Mouse (Mus musculus) cerebellum, postnatal 10 days (tissue): ENCODE measurements around the gene Gna13.

ENCODE experiments used
- DNase-seq, 2 experiments: peaks; one replicate each; pipeline ENCODE4 v3.0.0; 2021; ENCODE audit warnings: mixed read lengths in 2 of 2

Gna13 gene

DNA sequence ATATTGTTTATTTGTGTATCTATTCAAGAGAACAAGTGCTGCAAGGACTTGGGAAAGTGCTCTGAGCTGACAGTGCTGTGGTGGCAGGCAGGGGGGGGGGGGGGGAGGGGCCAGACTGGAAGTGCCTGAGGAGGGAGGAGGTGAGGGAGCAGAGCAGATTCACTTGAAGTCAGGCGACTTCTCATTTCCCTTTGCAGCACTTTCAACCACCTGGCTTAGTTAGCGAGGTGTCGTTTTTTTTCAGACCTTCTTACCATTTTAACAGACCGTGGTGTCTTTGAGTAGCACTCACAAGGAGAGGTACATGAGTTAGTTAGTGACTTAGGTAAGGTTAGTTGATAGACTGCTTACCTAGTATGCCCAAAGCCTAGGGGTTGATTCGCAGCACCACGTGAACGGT lies 12.8 kb downstream of the Gna13 start:
- no peak for DNase-seq

DNA sequence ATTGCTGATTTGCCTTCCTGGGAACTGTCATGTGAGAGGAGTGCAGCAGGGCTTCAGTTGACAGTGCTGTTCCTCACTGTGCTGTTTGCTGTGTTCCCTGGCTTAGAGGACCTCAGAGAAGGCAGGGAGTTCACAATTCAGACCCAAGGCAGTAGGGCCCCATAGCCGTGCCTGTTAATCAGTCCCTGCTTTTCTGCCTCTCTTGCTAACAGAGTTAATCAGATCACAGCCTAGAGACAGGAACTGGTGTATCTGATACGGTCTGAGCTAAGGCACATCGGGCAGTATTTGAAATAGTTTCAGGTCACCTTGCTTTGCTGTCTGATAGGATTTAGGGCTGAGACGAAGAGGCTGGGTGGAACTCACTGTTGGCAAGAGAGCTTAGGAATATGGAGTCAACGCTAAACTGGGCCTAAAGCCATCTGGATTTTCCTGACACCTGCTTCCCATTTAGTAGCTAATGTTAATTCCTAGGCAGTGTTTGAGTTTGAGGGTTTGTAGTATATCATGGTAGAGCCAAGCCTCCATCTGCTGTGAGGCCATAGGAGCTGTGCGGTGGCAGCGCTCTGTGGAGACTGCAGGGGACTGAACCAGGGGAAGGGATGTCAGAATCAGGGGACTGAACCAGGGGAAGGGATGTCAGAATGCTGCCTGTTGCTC lies 14.0 kb downstream of the Gna13 start:
- peak; percentile 58 to 61 for DNase-seq

DNA sequence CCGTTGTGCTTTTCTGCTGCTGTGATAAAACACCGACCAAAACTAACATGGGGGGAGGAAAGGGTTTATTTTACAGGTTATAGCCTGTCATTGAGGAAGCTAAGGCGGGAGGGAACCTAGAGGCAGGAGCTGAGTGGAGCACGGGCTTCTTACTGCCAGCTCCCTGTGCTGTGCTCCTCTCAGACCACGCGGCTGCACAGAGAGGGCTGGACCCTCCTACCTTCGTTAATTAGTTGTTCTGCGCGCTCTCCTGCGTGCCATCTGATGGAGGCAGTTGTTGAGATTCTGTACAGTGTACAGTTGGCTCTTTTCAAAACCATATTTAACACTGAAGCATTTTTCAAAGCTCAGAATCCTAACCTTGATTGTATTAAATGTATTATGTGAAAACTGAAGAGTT lies 14.8 kb downstream of the Gna13 start:
- no peak for DNase-seq

DNA sequence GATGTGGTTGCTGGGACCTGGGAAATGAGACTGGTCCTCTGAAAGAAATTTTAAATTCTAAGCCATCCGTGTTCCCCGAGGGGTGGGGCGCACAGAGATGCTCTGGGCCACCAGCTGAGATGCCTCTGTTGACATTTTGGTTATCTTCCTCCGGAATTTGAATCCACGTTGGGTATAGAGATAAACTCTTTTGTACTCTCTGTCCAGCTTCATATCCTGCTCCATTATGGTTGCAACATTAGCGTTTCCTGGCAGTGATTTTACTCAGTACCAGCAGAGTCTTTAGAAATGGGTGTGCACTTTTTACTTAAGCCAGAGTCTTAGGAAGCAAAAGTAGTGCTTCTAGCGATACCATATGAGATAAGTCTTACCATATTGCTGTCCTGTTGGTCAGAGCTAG lies 15.4 kb downstream of the Gna13 start:
- no peak for DNase-seq

DNA sequence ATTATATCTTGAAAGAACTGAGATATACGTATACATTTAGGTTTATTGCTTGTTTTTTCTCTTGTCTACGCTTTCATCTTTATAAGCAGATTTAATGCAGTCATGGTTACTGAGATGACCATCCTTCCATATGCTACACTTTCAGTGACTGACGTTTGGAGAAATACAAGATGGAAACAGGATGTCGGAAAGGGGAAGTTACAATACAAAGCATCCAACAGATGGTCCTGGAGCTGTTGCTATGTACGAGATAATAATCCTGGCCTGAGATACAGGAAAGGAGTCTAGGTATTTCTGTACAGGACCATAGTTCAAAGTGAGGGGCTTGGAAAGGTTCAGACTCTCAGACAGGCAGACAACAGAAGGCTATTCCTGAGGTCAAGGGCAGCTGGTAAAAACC lies 18.0 kb downstream of the Gna13 start:
- DNase-seq = no peak

DNA sequence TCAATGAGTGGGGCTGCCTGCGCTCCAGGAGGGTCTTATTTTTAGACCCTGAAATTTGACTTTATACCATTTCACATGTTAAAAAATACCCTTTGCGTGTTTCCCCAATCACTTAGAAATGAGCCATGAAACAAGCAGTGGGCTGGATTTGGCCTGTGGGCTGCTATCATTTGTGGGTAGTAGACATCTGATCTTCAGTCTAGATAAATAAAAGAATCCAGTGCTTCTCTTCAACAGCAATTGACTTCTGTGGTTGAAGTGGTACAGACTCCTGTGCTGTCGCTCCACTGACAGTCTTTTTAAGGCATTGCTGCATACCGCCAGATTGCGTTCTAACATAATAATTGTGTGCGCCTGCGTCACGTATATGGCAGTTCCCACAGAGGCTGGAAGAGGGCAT lies 22.7 kb downstream of the Gna13 start:
- no peak for DNase-seq

DNA sequence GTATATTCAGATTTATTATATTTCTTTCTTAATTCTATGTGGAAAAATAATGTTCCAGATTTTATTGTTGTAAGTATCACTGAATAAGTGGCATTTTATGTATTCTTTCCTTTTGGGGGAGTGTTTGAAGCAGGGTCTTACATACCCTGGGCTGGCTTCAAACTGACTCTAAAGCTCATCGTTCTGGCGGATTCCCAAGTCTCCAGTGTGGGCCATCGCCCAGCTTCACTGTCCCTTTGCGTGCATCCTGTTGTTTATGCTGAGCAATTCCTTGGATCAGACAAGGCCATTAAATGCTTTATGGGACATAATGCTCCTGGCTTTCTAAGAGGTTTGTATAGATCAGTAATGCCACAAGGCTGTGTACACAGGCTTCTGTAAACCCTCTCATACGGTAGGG lies 26.4 kb downstream of the Gna13 start:
- DNase-seq = peak; percentile 59 to 64

DNA sequence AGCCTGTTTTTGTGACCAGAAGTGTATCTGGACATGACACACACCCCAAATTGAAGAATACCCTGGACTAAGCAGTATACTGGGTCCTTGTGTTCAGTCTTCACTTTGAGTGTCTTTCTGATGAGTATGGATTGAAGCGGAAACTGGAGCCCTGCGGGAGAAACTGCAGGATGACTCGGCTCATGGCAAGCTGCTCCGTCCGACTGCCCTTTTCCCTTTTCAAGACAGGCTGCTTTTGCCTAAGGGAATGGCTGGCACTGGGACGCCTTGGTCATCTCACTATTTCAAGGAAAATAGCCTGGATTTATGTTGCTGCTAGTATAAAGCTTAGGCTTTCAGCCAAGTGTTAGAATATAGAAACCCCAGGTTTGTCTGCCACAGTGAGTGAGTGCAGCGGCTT lies 28.6 kb downstream of the Gna13 start:
- no peak for DNase-seq

DNA sequence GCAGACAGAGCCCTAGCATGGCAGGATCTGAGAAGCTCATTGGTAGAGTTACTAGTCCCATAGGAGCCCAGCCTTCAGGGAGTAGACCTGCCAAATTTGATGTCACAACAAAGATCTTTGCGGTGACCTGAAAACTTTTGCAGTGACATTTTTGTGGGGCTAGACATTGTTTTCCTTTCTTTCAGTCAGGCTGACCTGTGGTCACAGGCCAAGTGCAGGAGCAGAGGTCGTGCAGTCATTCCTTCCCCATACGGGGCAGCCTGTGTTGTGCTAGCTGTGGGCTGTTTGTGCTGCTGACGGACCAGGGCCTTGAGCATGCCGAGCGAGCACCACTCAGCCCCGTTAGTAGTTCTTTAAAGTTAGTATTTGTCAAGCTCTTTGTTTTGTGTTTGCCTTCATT lies 29.1 kb downstream of the Gna13 start:
- no peak for DNase-seq

DNA sequence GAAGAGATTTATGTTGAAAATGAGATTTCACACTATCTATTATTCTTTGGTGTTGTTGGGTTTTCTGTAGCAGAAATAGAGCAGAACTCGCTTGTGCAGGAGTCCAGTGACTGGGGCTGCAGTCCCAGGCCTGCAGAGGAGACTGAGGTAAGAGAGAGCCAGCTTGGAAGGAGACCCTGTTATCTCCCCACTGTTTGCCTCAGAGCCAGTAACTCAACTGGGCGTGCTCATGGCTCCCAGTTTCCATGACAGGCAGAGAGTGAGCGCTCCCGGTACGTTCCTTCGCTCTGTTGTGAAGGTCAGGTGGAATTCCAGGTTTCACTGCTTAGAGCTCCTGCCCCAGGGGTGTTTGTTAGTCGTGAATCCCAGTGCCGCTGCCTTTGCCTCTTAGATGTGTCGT lies 30.0 kb downstream of the Gna13 start:
- no peak for DNase-seq

DNA sequence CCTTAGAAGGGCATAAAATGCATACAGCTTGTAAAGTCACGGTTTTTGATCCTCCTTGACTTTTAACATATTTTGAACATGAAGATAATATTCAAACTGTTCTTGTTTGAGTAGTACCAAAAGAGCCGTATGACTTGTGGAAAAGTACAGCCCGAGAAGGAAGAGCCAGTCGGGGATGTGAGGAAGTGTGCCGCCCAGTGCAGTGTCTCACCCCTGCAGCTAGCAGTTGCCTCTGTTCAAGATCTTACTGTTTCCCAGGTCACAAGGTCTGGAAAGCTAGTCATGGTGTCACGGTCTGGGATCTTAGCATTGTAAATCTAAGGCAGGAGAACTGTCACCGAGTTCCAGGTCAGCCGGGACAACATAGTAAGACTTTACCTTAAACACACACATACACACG lies 32.1 kb downstream of the Gna13 start:
- DNase-seq = no peak

DNA sequence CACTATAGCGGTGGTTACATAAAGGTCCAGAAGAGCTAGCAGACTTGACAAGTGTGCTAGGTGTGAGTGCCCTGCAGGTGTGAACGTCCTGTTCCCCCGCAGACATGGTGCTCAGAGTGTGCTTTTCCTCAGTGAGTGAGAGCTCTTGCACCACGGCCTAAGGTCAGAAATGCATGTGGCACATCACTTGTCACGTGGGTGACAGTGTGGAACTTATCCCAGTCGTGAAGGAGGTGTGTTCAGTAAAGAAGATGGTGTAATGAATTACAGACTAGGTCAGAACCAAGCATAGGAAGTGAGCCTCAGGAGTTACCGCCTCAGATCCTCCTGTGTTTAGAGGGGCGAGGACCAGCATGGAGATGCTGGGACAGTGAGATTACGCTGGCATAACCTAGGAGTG lies 32.7 kb downstream of the Gna13 start:
- no peak for DNase-seq

DNA sequence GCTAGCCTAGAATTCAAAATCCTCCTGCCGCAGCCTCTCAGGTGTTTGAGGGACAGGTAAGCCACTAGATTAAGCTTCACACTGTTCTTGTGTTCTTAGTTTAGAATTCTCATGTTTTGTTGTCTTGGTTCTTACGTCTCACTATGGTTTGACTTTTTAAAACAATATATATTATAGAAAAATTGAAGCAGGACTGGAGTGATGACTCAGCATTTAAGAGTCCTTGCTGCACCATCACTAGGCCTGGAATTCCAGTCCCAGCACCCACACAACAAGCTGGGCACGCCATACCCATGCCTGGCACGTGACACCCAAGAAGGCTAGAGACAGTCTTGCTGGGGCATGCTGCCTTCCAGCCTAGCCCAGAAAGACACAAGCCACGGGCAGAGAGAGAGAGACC lies 43.8 kb downstream of the Gna13 start:
- no peak for DNase-seq

DNA sequence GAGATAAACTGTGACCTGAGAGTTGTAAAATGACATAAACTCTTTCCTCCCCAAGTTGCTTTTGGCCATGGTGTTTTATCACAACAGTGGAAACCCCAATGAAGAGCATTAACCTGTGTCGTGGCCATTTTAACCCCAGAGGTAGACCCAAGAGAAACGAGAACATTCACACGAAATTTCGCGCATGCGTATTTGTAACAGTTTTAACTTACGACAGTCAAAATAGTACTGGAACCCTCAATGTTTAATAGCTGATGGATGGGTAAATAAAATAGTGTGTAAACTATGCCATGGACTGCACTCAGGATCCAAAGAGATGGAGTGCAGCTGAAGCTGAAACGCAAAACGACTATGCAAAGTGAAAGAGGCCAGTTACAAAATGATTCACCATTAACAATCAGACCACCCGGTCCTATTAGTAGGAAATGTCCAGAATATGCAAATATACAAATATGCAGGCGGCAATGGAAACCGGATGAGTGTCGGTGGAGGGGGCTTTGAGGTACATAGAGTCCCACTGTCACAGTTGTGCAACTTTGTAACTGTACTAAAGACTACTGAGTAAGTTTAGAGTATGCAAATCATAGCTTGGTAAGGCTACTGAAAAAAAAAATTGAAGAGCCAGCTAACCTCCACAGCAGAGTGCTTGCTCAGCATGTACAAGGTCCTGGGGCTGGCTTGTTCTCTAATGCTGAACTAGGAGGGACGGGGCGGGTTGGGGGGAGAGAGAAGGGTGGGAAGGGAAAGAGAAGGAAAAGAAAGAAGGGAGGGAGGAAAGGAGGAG lies 47.8 kb downstream of the Gna13 start:
- no peak for DNase-seq

DNA sequence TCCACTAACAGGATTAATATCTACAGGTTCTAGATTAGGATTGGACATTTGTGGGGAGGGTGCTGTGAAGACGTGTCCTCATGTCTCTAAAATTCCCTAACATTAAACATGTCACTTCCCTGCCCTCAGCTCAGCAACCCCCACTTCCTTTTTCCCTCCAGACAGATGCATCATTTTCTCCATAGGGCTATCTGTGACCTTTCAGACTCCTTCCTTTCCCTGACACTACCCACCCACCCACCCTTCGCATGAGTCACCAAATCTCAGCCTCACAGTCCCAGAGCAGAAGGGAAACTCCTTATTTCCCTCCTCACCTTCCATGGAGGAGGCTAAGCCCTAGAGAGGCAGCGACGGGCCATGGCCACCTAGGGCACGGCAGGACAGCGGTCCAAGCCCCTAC lies 51.0 kb downstream of the Gna13 start, which contains the start of gene 9930022D16Rik:
Gene 9930022D16Rik, plus strand, starts transcription at position 301 of the 400 bp plus-strand sequence.
- no peak for DNase-seq

DNA sequence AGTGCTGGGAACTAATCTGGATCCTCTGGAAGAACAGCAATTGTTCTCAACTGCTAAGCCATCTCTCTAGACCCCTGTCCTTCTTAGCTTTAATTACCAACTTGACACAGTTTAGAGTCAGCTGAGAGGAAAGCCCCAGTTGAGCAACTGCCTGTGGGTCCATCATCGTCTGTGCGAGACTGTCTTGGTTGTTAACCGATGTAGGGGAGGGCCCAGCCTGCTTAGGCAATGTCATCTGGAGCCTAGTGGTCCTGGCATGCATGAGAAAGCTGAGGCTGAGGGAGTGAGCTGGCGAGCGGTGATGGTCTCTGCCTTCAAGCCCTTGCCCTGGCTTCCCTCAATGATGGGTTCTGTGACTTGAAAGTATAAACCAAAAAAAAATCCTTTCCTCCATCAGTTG lies 52.2 kb downstream of the Gna13 start:
- no peak for DNase-seq

DNA sequence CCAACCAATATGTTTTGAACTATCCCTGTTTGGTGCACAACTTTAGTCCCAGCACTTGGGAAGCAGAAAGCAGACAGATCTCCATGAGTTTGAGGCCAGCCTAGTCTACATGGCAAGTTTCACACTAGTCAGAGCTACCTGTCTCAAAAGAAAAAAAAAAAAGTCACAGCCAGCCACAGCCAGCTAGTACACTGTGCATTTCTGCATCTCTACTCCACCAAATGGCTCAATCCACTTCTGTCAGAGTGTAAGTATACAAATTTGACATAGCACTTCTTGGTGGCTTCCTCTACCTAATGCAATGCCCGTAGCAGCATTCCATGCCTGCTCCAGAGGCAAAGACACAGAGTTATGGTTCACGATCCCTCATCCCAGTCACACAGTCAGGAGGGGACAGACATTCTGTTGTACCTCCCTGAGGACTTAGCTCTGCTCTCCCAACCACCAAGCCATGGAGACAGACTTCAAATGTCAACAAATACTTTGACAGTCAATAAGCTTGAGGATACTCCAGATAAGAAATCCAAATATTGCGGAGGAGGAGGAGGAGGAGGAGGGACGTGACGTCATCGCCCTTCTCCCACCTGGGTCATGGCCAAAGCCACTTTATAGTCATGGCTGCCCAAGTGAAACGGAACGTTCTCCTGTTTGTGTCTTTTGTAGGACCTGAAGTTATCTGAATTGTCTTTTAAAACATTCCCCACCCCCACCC lies 54.2 kb downstream of the Gna13 start:
- DNase-seq = no peak

DNA sequence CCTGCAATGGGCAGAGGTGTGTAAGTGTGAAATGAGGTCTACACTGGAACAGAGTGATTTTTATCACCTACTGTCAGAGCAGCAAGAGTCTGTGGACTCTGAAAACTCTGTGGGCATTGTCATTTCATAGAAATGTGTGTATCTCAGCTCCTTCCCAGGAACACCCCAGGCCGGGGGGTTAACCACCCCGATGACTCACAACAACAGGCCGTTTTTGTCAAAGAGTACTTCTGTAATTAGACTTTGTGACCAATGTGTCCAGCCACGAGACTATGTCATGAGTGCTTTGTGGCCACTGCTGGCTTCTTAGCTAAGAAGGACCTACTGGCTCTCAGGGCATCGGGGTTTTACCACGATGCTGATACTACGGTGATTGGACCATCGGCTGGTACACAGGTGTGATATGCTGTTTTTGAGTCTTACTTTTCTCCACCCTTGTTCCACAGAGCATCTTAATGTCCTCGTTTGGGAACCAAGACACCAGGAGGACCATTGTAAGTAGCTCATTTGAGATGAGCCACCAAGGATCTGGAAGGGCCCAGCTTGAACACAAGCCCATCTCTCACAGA lies 54.9 kb downstream of the Gna13 start:
- no peak for DNase-seq

DNA sequence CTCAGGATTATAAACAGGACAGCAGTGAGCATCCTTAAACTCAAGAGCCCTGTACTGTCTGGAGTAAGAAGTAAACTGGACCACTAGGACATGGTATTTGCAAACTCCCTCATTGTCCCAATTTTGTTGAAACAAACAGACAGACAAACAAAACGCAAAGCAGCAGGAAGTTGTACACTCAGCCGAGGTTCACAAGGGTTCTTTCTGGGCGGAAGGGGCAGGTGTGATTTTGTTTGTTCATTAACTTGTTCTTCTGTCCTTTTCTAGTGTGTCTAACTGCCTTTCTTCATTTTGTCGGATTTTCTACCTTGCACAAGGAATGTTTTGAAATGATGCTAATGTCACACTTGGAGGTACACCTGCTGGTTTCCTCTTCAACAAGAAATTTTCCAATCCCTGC lies 56.8 kb downstream of the Gna13 start:
- DNase-seq = no peak

DNA sequence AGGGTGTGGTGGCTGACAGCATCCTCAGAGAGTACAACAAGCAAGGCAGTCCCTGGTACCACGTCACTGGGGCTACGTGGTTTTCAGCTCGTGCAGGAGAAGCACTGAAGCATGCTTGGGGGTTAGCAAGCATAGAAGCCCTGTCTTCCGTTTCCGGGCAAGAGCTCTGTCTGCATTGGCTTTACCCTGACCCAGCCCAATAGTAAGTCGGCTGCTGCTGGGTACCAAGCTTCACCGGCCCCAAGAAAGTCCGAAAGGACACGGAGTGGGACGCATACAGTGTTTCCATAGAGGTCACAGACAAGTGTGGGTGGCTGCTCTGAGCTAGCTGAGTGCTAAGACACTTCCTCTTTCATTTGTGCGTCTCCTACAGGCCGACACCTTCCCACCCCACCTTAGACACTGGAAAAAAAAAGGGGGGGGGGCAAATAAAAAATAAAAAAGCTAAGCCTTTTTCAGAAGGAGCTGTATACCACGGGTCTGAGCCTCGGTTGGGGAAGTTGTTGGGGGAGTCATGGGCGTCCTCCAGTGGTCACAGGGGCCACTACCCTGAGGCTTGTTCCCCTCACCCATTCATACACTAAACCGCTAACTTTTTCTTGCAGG lies 57.4 kb downstream of the Gna13 start:
- no peak for DNase-seq

DNA sequence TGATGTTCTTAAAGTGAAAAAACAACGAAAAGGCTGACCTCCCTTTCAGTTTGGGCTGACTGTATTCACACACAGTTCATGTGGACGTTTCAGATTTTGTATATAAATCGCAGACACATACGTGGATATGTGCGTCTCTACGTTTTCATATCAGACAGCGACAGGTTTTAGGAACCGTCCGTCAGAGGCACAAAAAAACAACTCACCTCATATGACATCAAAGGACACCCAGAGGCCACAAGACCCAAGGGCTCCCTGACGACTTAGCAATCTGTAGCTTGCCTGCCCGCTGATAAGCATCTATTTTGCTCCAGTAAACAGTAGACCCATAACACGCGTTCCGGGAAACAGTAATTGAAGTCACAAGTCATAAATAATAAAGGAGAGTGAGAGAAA lies 57.9 kb downstream of the Gna13 start:
- DNase-seq = no peak

DNA sequence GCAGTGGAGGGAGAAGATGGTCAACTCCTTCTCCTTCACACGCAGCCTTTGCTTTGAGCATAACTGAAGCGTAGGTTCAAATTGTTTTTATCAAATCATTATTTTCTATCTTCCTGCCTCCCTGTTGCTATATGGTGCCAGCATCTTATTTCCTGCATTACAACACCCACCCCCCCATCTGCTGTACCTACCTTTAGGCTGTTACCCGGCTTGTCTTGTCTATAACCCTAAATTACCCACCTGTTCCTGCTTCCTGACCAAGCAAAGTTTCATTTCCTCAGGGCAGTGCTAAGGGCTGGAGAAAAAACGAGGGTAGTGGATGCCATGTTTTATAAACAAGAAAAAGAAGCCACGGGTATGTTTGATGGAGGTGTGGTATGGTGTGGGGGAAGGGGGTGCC lies 58.6 kb downstream of the Gna13 start:
- DNase-seq = no peak

DNA sequence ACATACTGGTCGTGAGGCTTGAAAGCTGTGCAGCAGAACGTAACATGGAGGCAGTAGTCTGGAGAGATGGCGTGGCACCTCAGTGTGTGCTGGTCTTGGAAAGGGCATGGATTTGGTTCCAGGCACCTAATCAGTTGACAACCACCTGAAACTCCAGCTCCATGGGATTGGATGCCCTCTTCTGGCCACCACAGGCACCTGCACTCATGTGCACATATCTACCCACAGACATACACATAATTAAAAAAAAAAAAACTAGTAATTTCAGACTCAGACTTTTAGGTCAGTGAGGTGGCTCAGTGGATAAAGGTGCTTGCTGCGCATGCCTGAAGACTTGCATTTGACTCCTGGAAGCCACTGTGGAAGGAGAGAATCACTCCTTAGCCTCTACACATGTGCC lies 59.6 kb downstream of the Gna13 start:
- no peak for DNase-seq
